Mouse (Mus musculus) cerebellum, adult 2 months (tissue): Measurements from ENCODE around the gene Lpo.

Experiments used
- CTCF ChIP-seq: fragments of 200-500 bp; IDR thresholded peaks from 2 replicates; pipeline ENCODE4 v1.5.1; 2011; ENCODE audit warnings: low read depth, mild to moderate bottlenecking, control low read depth, low read length, moderate library complexity, borderline replicate concordance; ENCODE audit not compliant: insufficient read depth
- POLR2A ChIP-seq: fragments of 200-500 bp; IDR thresholded peaks from 2 replicates; pipeline ENCODE4 v1.6.1; 2011; ENCODE audit warnings: low read length, control low read depth, borderline replicate concordance; ENCODE audit not compliant: insufficient read depth

DNA sequence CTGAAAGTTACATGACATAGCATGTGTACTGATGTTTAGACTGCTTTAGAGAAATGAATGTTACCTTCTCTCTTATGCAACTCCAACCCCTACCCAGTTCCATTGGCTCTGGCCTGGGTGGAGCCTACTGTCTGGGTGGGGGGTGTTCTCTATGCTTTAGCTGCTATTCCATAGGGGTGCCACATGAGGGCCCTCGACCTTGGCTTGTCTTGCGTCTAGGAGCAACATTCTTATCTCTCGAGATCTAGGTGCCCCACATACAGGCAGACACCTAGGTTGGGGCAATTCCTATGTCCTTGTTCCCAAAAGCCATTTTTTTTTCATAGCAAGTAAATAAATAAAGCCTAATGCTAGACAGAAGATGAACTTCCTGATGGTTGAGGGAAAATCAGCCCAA lies 68.5 kb downstream of the Lpo start:
- peak; percentile 40; the same call in 1 of the 2 replicates for TF ChIP-seq CTCF
- no peak for TF ChIP-seq POLR2A
